Mouse (Mus musculus) kidney, postnatal 0 days (tissue): ENCODE measurements around the gene F2rl1. TPM values are rescaled to one million over a fixed set of nuclear protein-coding genes. Genes with fewer than 3 reads are reported as not detected.
A peak's percentile ranks its signal among the peaks of the same experiment; 100 is the strongest.

ENCODE experiments used
- ATAC-seq: fragments of 200-750 bp; cut with Nextera tagmentation; replicated peaks from 2 replicates; pipeline ENCODE4 v1.8.0; 2017; ENCODE audit warnings: low read depth, moderate number of reproducible peaks, moderate TSS enrichment, moderate library complexity; ENCODE audit not compliant: low FRiP score
- DNase-seq: peaks from one replicate; pipeline ENCODE4 v3.0.0-alpha.2; 2016; ENCODE audit warnings: low spot score
- H3K27ac ChIP-seq: fragments of 300-500 bp; sonication (generic); 2 replicates; pipeline ENCODE4 v1.5.1; 2014; ENCODE audit warnings: mild to moderate bottlenecking
- H3K27me3 ChIP-seq: fragments of 300-500 bp; sonication (generic); 2 replicates; pipeline ENCODE4 v1.6.1; 2014; ENCODE audit warnings: low read length, mixed read lengths; ENCODE audit not compliant: insufficient read depth
- H3K36me3 ChIP-seq: fragments of 300-500 bp; sonication (generic); 2 replicates; pipeline ENCODE4 v1.6.1; 2014; ENCODE audit warnings: low read length, mixed read lengths; ENCODE audit not compliant: insufficient read depth
- H3K4me1 ChIP-seq: fragments of 300-500 bp; sonication (generic); replicated peaks from 2 replicates; pipeline ENCODE4 v1.6.1; 2014; ENCODE audit warnings: antibody characterized with exemption, low read length, mixed read lengths; ENCODE audit not compliant: insufficient read depth
- H3K4me2 ChIP-seq: fragments of 300-500 bp; sonication (generic); 2 replicates; pipeline ENCODE4 v1.6.1; 2014; ENCODE audit warnings: mild to moderate bottlenecking, low read length, moderate library complexity, mixed read lengths
- H3K4me3 ChIP-seq: fragments of 300-500 bp; sonication (generic); replicated peaks from 2 replicates; pipeline ENCODE4 v1.5.1; 2014; ENCODE audit warnings: low read depth, low read length
- H3K9ac ChIP-seq: fragments of 300-500 bp; sonication (generic); 2 replicates; pipeline ENCODE4 v1.6.1; 2014; ENCODE audit warnings: low read depth, low read length
- H3K9me3 ChIP-seq: fragments of 300-500 bp; sonication (generic); replicated peaks from 2 replicates; pipeline ENCODE4 v1.6.1; 2016; ENCODE audit warnings: low read length, inconsistent platforms, mixed read lengths
- CTCF ChIP-seq: IDR thresholded peaks from 2 replicates; pipeline ENCODE4 v1.5.1; 2016; ENCODE audit warnings: antibody characterized with exemption, low read depth, mild to moderate bottlenecking, moderate library complexity
- WGBS: fragments of 180-500 bp; shearing (Covaris S2); extraction: QIAGEN DNeasy Blood & Tissue Kit; methylation state at CpG from one replicate; pipeline ENCODE4 v1.1.7; 2014; 5-methylcytosine and 5-hydroxymethylcytosine counted together
- polyA plus RNA-seq: library from polyadenylated mRNA; unstranded; fragments of >200 nt; fragmentation: Nextera tagmentation; extraction: Ambion mirVana; gene quantifications from 2 replicates; pipeline ENCODE4 v1.2.1, GENCODE M21; 2015

Gene F2rl1
- polyA plus RNA-seq, 1 experiment from 2014 or later: 10.4 TPM

GRCm38 (mm10) chr13:95529246-95529645 is 4.2 kb upstream of the F2rl1 start:
- WGBS: 75% methylated on average over 2 of the region's 2 CpGs
- Histone ChIP-seq H3K4me2 (no peak overlapping the region), H3K4me3 (no peak overlapping the region), H3K9me3 (no peaks in the 10 kb centered on the region), H3K27me3 (no peaks in the 10 kb centered on the region), H3K9ac (no peak overlapping the region), H3K27ac (no peak overlapping the region), H3K36me3 (no peaks in the 10 kb centered on the region), H3K4me1 (0 out of 2 replicates have a peak, but pooled peaks cover 5% of the 10 kb centered on the region)
- no peak for DNase-seq
- no peak for TF ChIP-seq CTCF
- no peak for ATAC-seq

GRCm38 (mm10) chr13:95524424-95524673 is 678 bp downstream of the F2rl1 start:
- 0% methylated on average over 13 of the region's 13 CpGs for WGBS
- Histone ChIP-seq H3K9ac (peak overlapping the region; percentile 51), H3K27ac (peak overlapping the region; percentile 55), H3K9me3 (no peaks in the 10 kb centered on the region), H3K27me3 (no peaks in the 10 kb centered on the region), H3K4me2 (peak overlapping the region; percentile 81), H3K36me3 (no peaks in the 10 kb centered on the region), H3K4me1 (no peaks in the 10 kb centered on the region; the same call in 1 of the 2 replicates), H3K4me3 (peak overlapping the region; percentile 51)
- no peak for TF ChIP-seq CTCF
- no peak for DNase-seq
- peak; percentile 10 for ATAC-seq

- Histone ChIP-seq H3K9ac (peak overlapping the region; percentile 51), H3K27ac (peak overlapping the region; percentile 55), H3K36me3 (no peaks in the 10 kb centered on the region), H3K4me2 (peak overlapping the region; percentile 81), H3K27me3 (no peaks in the 10 kb centered on the region), H3K9me3 (no peaks in the 10 kb centered on the region), H3K4me3 (peak overlapping the region; percentile 51), H3K4me1 (no peaks in the 10 kb centered on the region; the same call in 1 of the 2 replicates)
- DNase-seq (peak; percentile 41), ATAC-seq (peak; percentile 22; the same call in 1 of the 2 replicates)
- TF ChIP-seq CTCF: no peak
- 5% methylated on average over 29 of the region's 29 CpGs for WGBS
These were observed 1.2 kb downstream of the F2rl1 start for GRCm38 (mm10) chr13:95523659-95524423.

- Histone ChIP-seq H3K9me3 (no peaks in the 10 kb centered on the region), H3K4me3 (no peak overlapping the region), H3K27ac (no peak overlapping the region), H3K36me3 (no peaks in the 10 kb centered on the region), H3K4me2 (no peak overlapping the region), H3K9ac (no peak overlapping the region), H3K4me1 (no peaks in the 10 kb centered on the region; the same call in 1 of the 2 replicates), H3K27me3 (no peaks in the 10 kb centered on the region)
- no peak for ATAC-seq
- no peak for DNase-seq
- 77% methylated on average over 10 of the region's 10 CpGs for whole genome bisulfite sequencing
- no peak for TF ChIP-seq CTCF
These were observed 2.9 kb downstream of the F2rl1 start for GRCm38 (mm10) chr13:95522176-95522575.

- Histone ChIP-seq H3K9ac (no peak overlapping the region), H3K27me3 (no peaks in the 10 kb centered on the region), H3K4me3 (no peak overlapping the region), H3K4me2 (no peak overlapping the region), H3K4me1 (no peaks in the 10 kb centered on the region; the same call in 1 of the 2 replicates), H3K27ac (no peak overlapping the region), H3K36me3 (no peaks in the 10 kb centered on the region), H3K9me3 (no peaks in the 10 kb centered on the region)
- no peak for ATAC-seq
- no peak for DNase-seq
- TF ChIP-seq CTCF: no peak
- WGBS: 71% methylated on average over 6 of the region's 6 CpGs
These were observed 4.0 kb downstream of the F2rl1 start for GRCm38 (mm10) chr13:95521029-95521428.

- no peak for TF ChIP-seq CTCF
- H3K9me3 ChIP-seq: no peaks in the 10 kb centered on the region
- H3K4me3 ChIP-seq: no peak overlapping the region
- H3K36me3 ChIP-seq: no peaks in the 10 kb centered on the region
- DNase-seq (peak; percentile 45), ATAC-seq (no peak)
- H3K27me3 ChIP-seq: no peaks in the 10 kb centered on the region
- no peak overlapping the region for H3K4me2 ChIP-seq
- H3K4me1 ChIP-seq: no peaks in the 10 kb centered on the region
- WGBS: 51% methylated on average over 4 of the region's 4 CpGs
- H3K27ac ChIP-seq: no peak overlapping the region
- H3K9ac ChIP-seq: no peak overlapping the region
These were observed 10.3 kb downstream of the F2rl1 start for GRCm38 (mm10) chr13:95514756-95515155.
